ENCODE assay signal across 13 mouse cellular contexts in genomic region chr4:126647996-126648910, GRCm38 (mm10). TPM values are rescaled to one million over a fixed set of nuclear protein-coding genes. Genes with fewer than 3 reads are reported as not detected.
DNase-seq lines count a peak whose midpoint lies in the region; ATAC-seq and TF ChIP-seq lines count a peak whose summit lies in the region.
"Had no signal": no experiment of that assay in that cellular context is flagged by ENCODE, and none has a peak within 500 bp of the region (broad histone marks: within the 10 kb centered on the region; RNA-seq: fewer than 3 reads in every experiment).

No protein-coding gene starts in this region.

- H3K9ac ChIP-seq in forebrain, embryonic 16.5 days (replicated peaks; ENCODE audit: low read depth, low read length): no peak overlapping the region
- no peak overlapping the region for H3K9ac ChIP-seq in midbrain, embryonic 15.5 days
- H3K9ac ChIP-seq: embryonic facial prominence, embryonic 13.5 days; limb, embryonic 12.5 days had no signal

- no peaks in the 10 kb centered on the region for H3K27me3 ChIP-seq in forebrain, embryonic 16.5 days (replicated peaks; ENCODE audit: control insufficient read depth, insufficient read depth, low read length)
- no peaks in the 10 kb centered on the region; the same call in none of the 2 replicates for H3K27me3 ChIP-seq in midbrain, embryonic 15.5 days (replicated peaks)

- DNase-seq in layer of hippocampus, adult 2 months (ENCODE audit: low spot score in 2 of 2): no peak
- no peak for DNase-seq in layer of hippocampus, adult 18-20 months (ENCODE audit: low spot score in 2 of 2)
- DNase-seq in cerebellum, postnatal 10 days: peak; percentile 73 to 75
- DNase-seq in spleen, adult 18-20 months: no peak
- DNase-seq in heart, postnatal 14 days: no peak
- DNase-seq: gastrocnemius, adult 2 months; lung, adult 2 months; thymus, adult 18-20 months had no signal

- H3K4me1 ChIP-seq in forebrain, embryonic 16.5 days (replicated peaks; ENCODE audit: control insufficient read depth, insufficient read depth, low read length): peaks cover 13% of the 10 kb centered on the region
- peaks cover 9% of the 10 kb centered on the region for H3K4me1 ChIP-seq in midbrain, embryonic 15.5 days
- H3K4me1 ChIP-seq: embryonic facial prominence, embryonic 13.5 days; limb, embryonic 12.5 days had no signal

- 9% methylated on average over 24 of the region's 24 CpGs for WGBS in forebrain, embryonic 16.5 days
- WGBS in midbrain, embryonic 15.5 days: 17% methylated on average over 24 of the region's 24 CpGs

- H3K9me3 ChIP-seq in forebrain, embryonic 16.5 days (ENCODE audit: control insufficient read depth, low read length): no peaks in the 10 kb centered on the region
- H3K9me3 ChIP-seq in midbrain, embryonic 15.5 days: no peaks in the 10 kb centered on the region
- H3K9me3 ChIP-seq: embryonic facial prominence, embryonic 13.5 days; limb, embryonic 12.5 days had no signal

- TF ChIP-seq CTCF in layer of hippocampus, adult 2 months (conservative IDR thresholded peaks at IDR 0.05): no peak

- 0 out of 2 replicates have a peak overlapping the region, but pooled peaks have one; percentile 51 for H3K27ac ChIP-seq in layer of hippocampus, adult 2 months
- H3K27ac ChIP-seq in forebrain, embryonic 16.5 days (ENCODE audit: low read length): peak overlapping the region; percentile 82
- H3K27ac ChIP-seq in midbrain, embryonic 15.5 days: peak overlapping the region; percentile 73
- H3K27ac ChIP-seq: embryonic facial prominence, embryonic 13.5 days; gastrocnemius, adult 2 months; limb, embryonic 12.5 days had no signal

- peak overlapping the region; percentile 35 for H3K4me2 ChIP-seq in forebrain, embryonic 16.5 days (ENCODE audit: low read length)
- H3K4me2 ChIP-seq in midbrain, embryonic 15.5 days: peak overlapping the region; percentile 20
- H3K4me2 ChIP-seq: embryonic facial prominence, embryonic 13.5 days; limb, embryonic 12.5 days had no signal

- H3K36me3 ChIP-seq in forebrain, embryonic 16.5 days (ENCODE audit: control insufficient read depth, insufficient read depth): no peaks in the 10 kb centered on the region
- H3K36me3 ChIP-seq in midbrain, embryonic 15.5 days (replicated peaks): no peaks in the 10 kb centered on the region
- H3K36me3 ChIP-seq: embryonic facial prominence, embryonic 13.5 days; limb, embryonic 12.5 days had no signal

- ATAC-seq in forebrain, embryonic 16.5 days: peak; percentile 86
- ATAC-seq in midbrain, embryonic 15.5 days (replicated peaks): peak; percentile 42; the same call in 1 of the 2 replicates
- ATAC-seq in frontal cortex, adult (ENCODE audit: low TSS enrichment): no peak

- intact Hi-C loops in heart, postnatal 14 days (cut with DNase I): no loop called here

- peak overlapping the region; percentile 13; the same call in 1 of the 2 replicates for H3K4me3 ChIP-seq in layer of hippocampus, adult 2 months
- H3K4me3 ChIP-seq in forebrain, embryonic 16.5 days (replicated peaks; ENCODE audit: low read length): no peak overlapping the region
- no peak overlapping the region for H3K4me3 ChIP-seq in midbrain, embryonic 15.5 days
- H3K4me3 ChIP-seq: embryonic facial prominence, embryonic 13.5 days; gastrocnemius, adult 2 months; limb, embryonic 12.5 days had no signal

RNA-seq across cellular contexts. Expression of gene Psmb2, which starts 29.2 kb away (rescaled TPM):
- 100 to 1,000 TPM; 111 to 115 TPM for total RNA-seq in layer of hippocampus, adult 2 months (2021)
- 100 to 1,000 TPM; 100 to 115 TPM for total RNA-seq in layer of hippocampus, adult 18-20 months (2021)
- 432 and 443 TPM in 2 replicates for polyA plus RNA-seq in forebrain, embryonic 16.5 days (2015; fragmentation: Nextera tagmentation; extraction: Ambion mirVana)
- 383 and 406 TPM in 2 replicates for polyA plus RNA-seq in midbrain, embryonic 15.5 days (2015; fragmentation: Nextera tagmentation; extraction: Ambion mirVana)
- 100 to 1,000 TPM; 121 to 122 TPM for total RNA-seq in heart, postnatal 14 days (2021)

RNA-seq across cellular contexts. Expression of gene 5730409E04Rik, which starts 38.6 kb away (rescaled TPM):
- 10 to 100 TPM; 64.3 to 72.3 TPM for total RNA-seq in layer of hippocampus, adult 2 months (2021)
- total RNA-seq in layer of hippocampus, adult 18-20 months (2021): 10 to 100 TPM; 70.4 to 71.1 TPM
- polyA plus RNA-seq in forebrain, embryonic 16.5 days (2015; fragmentation: Nextera tagmentation; extraction: Ambion mirVana): 3.9 and 4.6 TPM in 2 replicates
- polyA plus RNA-seq in midbrain, embryonic 15.5 days (2015; fragmentation: Nextera tagmentation; extraction: Ambion mirVana): 16.3 and 16.6 TPM in 2 replicates
- total RNA-seq in heart, postnatal 14 days (2021): 1 to 10 TPM; 7.7 to 8.4 TPM

Comparison
In these comparisons a context has a peak if more than half of its experiments do, and no peak if none do; other contexts are left out.
1. DNase-seq: peak in cerebellum, postnatal 10 days (2 of 2); none in layer of hippocampus, adult 2 months (0 of 2), layer of hippocampus, adult 18-20 months (0 of 2), spleen, adult 18-20 months (0 of 2) and heart, postnatal 14 days (0 of 2).
2. RNA of gene 5730409E04Rik, which starts 38.6 kb away (total RNA-seq): 64.3 to 72.3 TPM in layer of hippocampus, adult 2 months and 70.4 to 71.1 TPM in layer of hippocampus, adult 18-20 months; 7.7 to 8.4 TPM in heart, postnatal 14 days; every median in the first group is over 4 times any median in the second.
3. Peak in every context shown above with its lines, with median percentiles within 50 percentile points of each other: H3K27ac ChIP-seq.